Mouse (Mus musculus) thymus, adult 2 months (tissue): Measurements from ENCODE around the gene Pnpla7. TPM values are rescaled to one million over a fixed set of nuclear protein-coding genes. Genes with fewer than 3 reads are reported as not detected.

Experiments used
- DNase-seq: peaks from one replicate; pipeline ENCODE4 v3.0.0; 2021
- H3K27ac ChIP-seq: fragments of 200-500 bp; 2 replicates; pipeline ENCODE4 v1.5.1; 2012; ENCODE audit warnings: low read length, control low read depth; ENCODE audit not compliant: control insufficient read depth, insufficient read depth
- H3K27me3 ChIP-seq: fragments of 200-500 bp; 2 replicates; pipeline ENCODE4 v1.6.1; 2012; ENCODE audit warnings: mild to moderate bottlenecking, low read length, moderate library complexity, mixed read lengths; ENCODE audit not compliant: control insufficient read depth, insufficient read depth
- H3K36me3 ChIP-seq: fragments of 200-500 bp; 2 replicates; pipeline ENCODE4 v1.6.1; 2012; ENCODE audit warnings: mild to moderate bottlenecking, low read length, moderate library complexity; ENCODE audit not compliant: control insufficient read depth, insufficient read depth
- H3K4me1 ChIP-seq: fragments of 200-500 bp; replicated peaks from 2 replicates; pipeline ENCODE4 v1.6.1; 2012; ENCODE audit warnings: low read length; ENCODE audit not compliant: control insufficient read depth, insufficient read depth
- H3K4me3 ChIP-seq: fragments of 200-500 bp; 2 replicates; pipeline ENCODE4 v1.5.1; 2012; ENCODE audit warnings: mild to moderate bottlenecking, low read length, control low read depth, moderate library complexity; ENCODE audit not compliant: control insufficient read depth, insufficient read depth
- CTCF ChIP-seq: fragments of 200-500 bp; IDR thresholded peaks from 2 replicates; pipeline ENCODE4 v1.5.1; 2012; ENCODE audit warnings: mild to moderate bottlenecking, control low read depth, low read length, moderate library complexity, borderline replicate concordance; ENCODE audit not compliant: control insufficient read depth, poor library complexity, insufficient read depth; ENCODE audit errors: extremely low read depth
- POLR2A ChIP-seq: fragments of 200-500 bp; IDR thresholded peaks from 2 replicates; pipeline ENCODE4 v1.6.1; 2012; ENCODE audit warnings: mild to moderate bottlenecking, low read length, control low read depth, moderate library complexity; ENCODE audit not compliant: control insufficient read depth, poor library complexity, insufficient read depth; ENCODE audit errors: extremely low read depth
- WGBS: fragments of 180-500 bp; shearing (Covaris S2); methylation state at CpG from one replicate; pipeline ENCODE4 v1.1.7; 2018; 5-methylcytosine and 5-hydroxymethylcytosine counted together
- polyA plus RNA-seq: library from polyadenylated mRNA; depleted of rRNA; stranded (reverse); fragments of >200 nt; gene quantifications from 2 replicates; pipeline ENCODE4 v1.2.3, GENCODE M21; 2012

Pnpla7 gene
- polyA plus RNA-seq, 1 experiment: 52.7 TPM

- no peak for TF ChIP-seq CTCF
- no peak for TF ChIP-seq POLR2A
- 100% methylated on average over 1 of the region's 1 CpGs for WGBS
Measured at GRCm38 (mm10) chr2:25064285-25064684, 88.5 kb downstream of the Pnpla7 start.

DNA sequence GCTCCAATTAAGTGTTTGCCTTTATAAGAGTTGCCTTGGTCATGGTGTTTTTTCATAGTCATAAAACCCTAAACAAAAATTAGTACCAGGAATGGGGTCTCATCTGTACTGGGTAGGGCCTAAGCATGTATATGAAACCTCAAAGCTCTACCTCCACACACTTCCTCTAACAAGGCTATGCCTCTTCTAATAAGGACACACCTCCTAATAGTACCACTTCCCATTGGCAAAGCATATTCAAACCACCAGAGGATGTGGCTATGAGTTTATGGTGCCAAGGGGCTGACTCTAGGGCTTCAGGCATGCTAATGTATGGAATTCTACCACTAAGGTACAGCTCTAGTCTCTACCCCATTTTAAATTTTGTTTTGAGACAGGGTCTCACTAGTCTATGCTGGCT lies 89.7 kb downstream of the Pnpla7 start:
- Histone ChIP-seq H3K36me3 (no peaks in the 10 kb centered on the region), H3K4me3 (no peak overlapping the region), H3K4me1 (no peaks in the 10 kb centered on the region), H3K27me3 (no peaks in the 10 kb centered on the region), H3K27ac (no peak overlapping the region)
- DNase-seq: no peak
- no peak for TF ChIP-seq POLR2A
- TF ChIP-seq CTCF: no peak

More at GRCm38 (mm10) chr2:25064285-25064684, 88.5 kb downstream of the Pnpla7 start:
- Histone ChIP-seq H3K27me3 (no peaks in the 10 kb centered on the region), H3K27ac (no peak overlapping the region), H3K4me3 (no peak overlapping the region), H3K4me1 (no peaks in the 10 kb centered on the region), H3K36me3 (no peaks in the 10 kb centered on the region)
- DNase-seq: no peak

GRCm38 (mm10) chr2:25066552-25066951 lies 90.7 kb downstream of the Pnpla7 start:
- Histone ChIP-seq H3K4me1 (no peaks in the 10 kb centered on the region), H3K36me3 (no peaks in the 10 kb centered on the region), H3K27me3 (no peaks in the 10 kb centered on the region), H3K4me3 (no peak overlapping the region), H3K27ac (no peak overlapping the region)
- no peak for DNase-seq
- WGBS: 92% methylated on average over 4 of the region's 4 CpGs
- no peak for TF ChIP-seq CTCF
- no peak for TF ChIP-seq POLR2A

DNA sequence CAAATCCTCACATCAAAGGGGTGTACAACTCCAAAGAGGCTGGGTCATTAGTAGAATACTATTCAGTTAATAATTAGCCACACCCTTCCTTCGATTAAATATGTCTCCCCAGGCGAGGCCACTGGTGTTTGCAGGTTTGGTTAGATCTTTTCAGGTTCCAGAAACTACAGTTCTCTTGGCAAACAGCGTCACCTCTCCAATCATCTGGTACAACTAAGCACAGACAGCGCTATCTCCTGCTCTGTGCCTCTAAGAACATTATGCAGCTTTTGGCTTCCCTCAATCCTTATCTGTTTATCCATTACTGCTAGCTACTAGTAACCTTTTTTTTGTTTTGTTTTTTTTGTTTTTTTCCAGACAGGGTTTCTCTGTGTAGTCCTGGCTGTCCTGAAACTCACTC lies 93.7 kb downstream of the Pnpla7 start:
- Histone ChIP-seq H3K27me3 (no peaks in the 10 kb centered on the region), H3K4me1 (no peaks in the 10 kb centered on the region), H3K4me3 (no peak overlapping the region), H3K36me3 (no peaks in the 10 kb centered on the region), H3K27ac (no peak overlapping the region)
- no peak for TF ChIP-seq CTCF
- no peak for TF ChIP-seq POLR2A
- 94% methylated on average over 4 of the region's 4 CpGs for WGBS
- DNase-seq: no peak

DNA sequence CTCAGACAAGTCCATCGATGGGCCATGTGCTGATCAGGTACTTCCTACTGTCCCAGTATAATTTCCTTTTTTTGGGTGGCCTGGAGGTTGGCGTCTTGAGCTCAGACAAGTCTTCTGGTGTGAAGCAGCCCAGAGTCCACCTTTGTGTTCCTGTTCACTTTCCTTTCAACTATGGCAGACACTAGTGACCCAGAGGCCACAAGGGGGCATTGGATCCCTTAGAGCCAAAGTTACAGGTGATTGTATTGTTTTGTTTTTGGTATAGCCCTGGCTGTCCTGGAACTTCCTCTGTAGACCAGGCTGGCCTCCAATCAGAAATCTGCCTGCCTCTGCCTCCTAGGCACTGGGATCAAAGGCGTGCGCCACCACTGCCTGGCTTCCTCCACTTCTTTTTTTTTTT lies 96.6 kb downstream of the Pnpla7 start:
- WGBS: 92% methylated on average over 4 of the region's 4 CpGs
- no peaks in the 10 kb centered on the region for H3K4me1 ChIP-seq
- TF ChIP-seq CTCF (no peak), POLR2A (no peak)
- H3K27me3 ChIP-seq: no peaks in the 10 kb centered on the region
- H3K36me3 ChIP-seq: no peaks in the 10 kb centered on the region
- no peak overlapping the region for H3K4me3 ChIP-seq
- no peak overlapping the region for H3K27ac ChIP-seq
- no peak for DNase-seq

DNA sequence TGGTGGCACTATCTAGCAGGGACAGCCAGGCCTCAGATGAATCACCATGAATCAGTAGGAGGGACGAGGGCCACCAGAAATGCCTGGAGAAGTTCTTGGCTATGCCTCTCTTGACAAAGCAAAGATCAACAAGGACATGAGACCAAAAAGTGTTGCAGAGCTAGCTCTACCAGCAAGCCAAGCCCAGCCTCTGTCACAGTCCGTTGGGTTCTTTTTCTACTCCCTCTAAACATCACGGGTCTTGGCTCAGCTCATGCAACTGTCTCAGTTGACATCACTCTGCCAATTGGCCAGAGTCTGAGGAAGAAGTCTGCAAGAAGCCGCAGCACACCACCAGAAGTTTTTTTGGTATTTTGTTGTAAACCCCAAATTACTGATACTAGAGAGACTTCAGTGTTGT lies 99.7 kb downstream of the Pnpla7 start:
- no peak for TF ChIP-seq POLR2A
- TF ChIP-seq CTCF: no peak
- H3K4me1 ChIP-seq: no peaks in the 10 kb centered on the region
- no peak for DNase-seq
- H3K27me3 ChIP-seq: no peaks in the 10 kb centered on the region
- H3K36me3 ChIP-seq: no peaks in the 10 kb centered on the region
- H3K27ac ChIP-seq: no peak overlapping the region
- WGBS: 87% methylated on average over 4 of the region's 4 CpGs
- H3K4me3 ChIP-seq: no peak overlapping the region

- Histone ChIP-seq H3K4me3 (no peak overlapping the region), H3K4me1 (no peaks in the 10 kb centered on the region), H3K27me3 (no peaks in the 10 kb centered on the region), H3K36me3 (no peaks in the 10 kb centered on the region), H3K27ac (no peak overlapping the region)
- 89% methylated on average over 1 of the region's 1 CpGs for WGBS
- no peak for DNase-seq
- TF ChIP-seq POLR2A: no peak
- TF ChIP-seq CTCF: no peak
Measured at GRCm38 (mm10) chr2:25078967-25079366, 103.1 kb downstream of the Pnpla7 start.
